Mouse (Mus musculus): Measurements from ENCODE around the gene Dynlt1f. TPM values are rescaled to one million over a fixed set of nuclear protein-coding genes. Genes with fewer than 3 reads are reported as not detected.
"Not testable (repeated sequence)": the region's sequence is repeated elsewhere in the genome, so short reads cannot be mapped to it uniquely, and the experiment has no call there.

Dynlt1f gene
- polyA plus RNA-seq, 1 experiment from 2014 or later, result 296 TPM

DNA sequence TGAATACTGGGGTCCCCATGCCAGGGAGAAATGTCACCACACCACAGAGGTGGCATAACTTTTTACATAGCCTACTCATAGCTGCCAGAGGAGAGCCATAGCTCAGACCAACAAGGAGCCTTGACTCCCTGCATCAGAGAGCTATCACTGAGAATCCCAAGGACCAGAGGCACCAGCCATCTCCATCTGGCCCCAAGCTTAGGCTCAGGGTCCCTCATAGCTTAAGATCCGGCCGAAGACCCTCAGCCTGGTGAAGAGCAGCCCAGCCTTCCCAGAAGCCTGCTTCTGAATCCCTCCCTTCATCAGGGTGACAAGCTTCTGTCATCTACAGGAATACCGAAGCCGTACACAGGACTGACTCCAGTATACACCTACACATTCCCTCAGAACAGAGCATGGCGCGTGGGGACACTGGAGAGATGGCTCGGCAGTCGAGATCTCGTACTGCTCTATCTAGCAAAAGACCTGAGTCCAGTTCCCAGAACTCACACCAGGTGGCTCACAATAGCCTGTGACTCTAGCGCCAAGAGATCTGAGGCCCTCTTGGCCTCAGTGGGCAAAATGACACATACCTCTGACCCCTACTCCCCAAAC is 15.6 kb downstream of the Dynlt1f start:
- H3K27me3 ChIP-seq (ENCODE audit: control insufficient read depth, insufficient read depth, low read length); H3K9ac ChIP-seq (ENCODE audit: low read length); H3K4me1 ChIP-seq (replicated peaks; ENCODE audit: control insufficient read depth, insufficient read depth, low read length); H3K9me3 ChIP-seq (ENCODE audit: control insufficient read depth, low read length); H3K27ac ChIP-seq (ENCODE audit: low read depth, low read length); H3K36me3 ChIP-seq (ENCODE audit: control insufficient read depth, insufficient read depth, low read length); H3K4me3 ChIP-seq (ENCODE audit: low read depth, low read length); DNase-seq (ENCODE audit: low spot score); ATAC-seq (replicated peaks; ENCODE audit: low FRiP score); H3K4me2 ChIP-seq (ENCODE audit: low read depth, low read length, severe bottlenecking): not testable (repeated sequence)
- 87% methylated on average over 10 of the region's 10 CpGs for WGBS

DNA sequence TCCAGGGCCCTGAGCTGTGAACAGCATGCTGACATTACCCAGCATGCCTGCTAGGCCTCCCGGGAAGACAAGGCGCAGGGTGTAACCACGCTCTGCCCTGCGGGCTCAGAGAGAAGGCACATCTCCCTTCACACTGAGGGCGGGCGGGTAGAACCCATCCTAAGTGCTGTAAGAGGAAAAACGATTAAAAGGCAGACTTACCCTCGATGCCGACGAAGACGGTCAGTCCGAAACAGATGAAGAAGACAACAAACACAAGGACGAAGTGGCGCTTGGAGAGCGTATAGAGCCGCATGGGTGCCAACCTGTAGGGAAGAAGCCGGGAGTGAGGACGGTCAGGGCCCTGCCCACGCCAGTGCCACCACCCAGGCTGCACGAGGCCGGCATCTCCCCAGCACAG is 16.2 kb downstream of the Dynlt1f start:
- H3K4me2 ChIP-seq (ENCODE audit: low read depth, low read length, severe bottlenecking); ATAC-seq (replicated peaks; ENCODE audit: low FRiP score): not testable (repeated sequence)

GRCm38 (mm10) chr17:6638444-6638843 is 17.3 kb downstream of the Dynlt1f start:
- not testable (repeated sequence) for H3K4me3 ChIP-seq (ENCODE audit: low read depth, low read length); H3K27ac ChIP-seq (ENCODE audit: low read depth, low read length); H3K9ac ChIP-seq (ENCODE audit: low read length); H3K4me2 ChIP-seq (ENCODE audit: low read depth, low read length, severe bottlenecking); H3K36me3 ChIP-seq (ENCODE audit: control insufficient read depth, insufficient read depth, low read length); ATAC-seq (replicated peaks; ENCODE audit: low FRiP score); H3K9me3 ChIP-seq (ENCODE audit: control insufficient read depth, low read length); DNase-seq (ENCODE audit: low spot score); H3K4me1 ChIP-seq (replicated peaks; ENCODE audit: control insufficient read depth, insufficient read depth, low read length); H3K27me3 ChIP-seq (ENCODE audit: control insufficient read depth, insufficient read depth, low read length)
- 85% methylated on average over 8 of the region's 8 CpGs for WGBS

More for the DNA sequence above, 16.2 kb downstream of the Dynlt1f start:
- not testable (repeated sequence) for H3K4me3 ChIP-seq (ENCODE audit: low read depth, low read length); H3K4me1 ChIP-seq (replicated peaks; ENCODE audit: control insufficient read depth, insufficient read depth, low read length); H3K27ac ChIP-seq (ENCODE audit: low read depth, low read length); H3K36me3 ChIP-seq (ENCODE audit: control insufficient read depth, insufficient read depth, low read length); H3K27me3 ChIP-seq (ENCODE audit: control insufficient read depth, insufficient read depth, low read length); H3K9ac ChIP-seq (ENCODE audit: low read length); DNase-seq (ENCODE audit: low spot score); H3K9me3 ChIP-seq (ENCODE audit: control insufficient read depth, low read length)
- WGBS, result 89% methylated on average over 15 of the region's 21 CpGs

DNA sequence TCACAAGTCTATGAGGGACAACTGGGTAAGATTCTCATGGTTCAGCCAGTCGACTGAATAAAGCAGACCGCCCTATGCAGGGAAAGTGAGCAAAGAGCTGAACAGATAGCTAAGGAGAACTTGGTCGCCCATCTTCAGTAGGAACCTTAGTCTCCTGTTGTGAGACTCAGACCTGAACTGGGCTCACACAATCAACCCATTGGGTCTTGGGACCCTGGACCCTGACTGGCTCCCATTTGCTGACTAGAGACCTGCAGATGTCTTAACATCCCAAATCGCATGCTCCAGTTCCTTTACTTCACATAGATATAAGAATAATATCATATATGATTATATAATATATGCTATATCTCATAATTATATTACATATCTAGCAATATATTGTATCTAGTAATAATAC is 18.3 kb downstream of the Dynlt1f start:
- H3K4me1 ChIP-seq (replicated peaks; ENCODE audit: control insufficient read depth, insufficient read depth, low read length); DNase-seq (ENCODE audit: low spot score); ATAC-seq (replicated peaks; ENCODE audit: low FRiP score); H3K4me3 ChIP-seq (ENCODE audit: low read depth, low read length); H3K36me3 ChIP-seq (ENCODE audit: control insufficient read depth, insufficient read depth, low read length); H3K27ac ChIP-seq (ENCODE audit: low read depth, low read length); H3K27me3 ChIP-seq (ENCODE audit: control insufficient read depth, insufficient read depth, low read length); H3K9ac ChIP-seq (ENCODE audit: low read length); H3K9me3 ChIP-seq (ENCODE audit: control insufficient read depth, low read length); H3K4me2 ChIP-seq (ENCODE audit: low read depth, low read length, severe bottlenecking): not testable (repeated sequence)
- WGBS, result 99% methylated on average over 4 of the region's 4 CpGs

DNA sequence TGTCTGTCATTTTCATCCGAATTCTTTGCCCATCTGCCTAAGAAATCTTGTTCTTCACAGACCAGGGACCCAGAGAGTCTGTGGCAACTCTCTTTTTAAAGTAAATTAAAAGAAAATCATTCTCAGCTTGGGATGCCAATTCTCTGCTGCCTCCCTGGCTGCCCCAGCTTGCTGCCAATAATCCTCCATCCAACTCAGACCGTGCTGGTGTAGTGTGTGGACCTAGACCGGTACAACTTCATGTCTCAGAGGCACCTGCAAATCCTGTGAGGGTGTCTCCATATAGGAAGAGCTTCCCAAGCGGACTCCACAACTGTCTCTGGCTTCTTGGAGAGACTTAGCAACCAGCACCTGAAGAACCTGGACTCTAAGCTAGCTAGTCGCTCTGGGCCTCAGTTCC is 18.8 kb downstream of the Dynlt1f start:
- H3K36me3 ChIP-seq (ENCODE audit: control insufficient read depth, insufficient read depth, low read length), result no peaks in the 10 kb centered on the region
- H3K4me3 ChIP-seq (ENCODE audit: low read depth, low read length), result no peak overlapping the region
- H3K27me3 ChIP-seq (ENCODE audit: control insufficient read depth, insufficient read depth, low read length), result no peaks in the 10 kb centered on the region
- DNase-seq (ENCODE audit: low spot score) (no peak), ATAC-seq (replicated peaks; ENCODE audit: low FRiP score) (no peak)
- 90% methylated on average over 5 of the region's 5 CpGs for WGBS
- H3K9ac ChIP-seq (ENCODE audit: low read length), result no peak overlapping the region
- no peak overlapping the region for H3K27ac ChIP-seq (ENCODE audit: low read depth, low read length)
- no peaks in the 10 kb centered on the region for H3K9me3 ChIP-seq (ENCODE audit: control insufficient read depth, low read length)
- H3K4me2 ChIP-seq (ENCODE audit: low read depth, low read length, severe bottlenecking), result no peak overlapping the region
- no peaks in the 10 kb centered on the region for H3K4me1 ChIP-seq (replicated peaks; ENCODE audit: control insufficient read depth, insufficient read depth, low read length)

DNA sequence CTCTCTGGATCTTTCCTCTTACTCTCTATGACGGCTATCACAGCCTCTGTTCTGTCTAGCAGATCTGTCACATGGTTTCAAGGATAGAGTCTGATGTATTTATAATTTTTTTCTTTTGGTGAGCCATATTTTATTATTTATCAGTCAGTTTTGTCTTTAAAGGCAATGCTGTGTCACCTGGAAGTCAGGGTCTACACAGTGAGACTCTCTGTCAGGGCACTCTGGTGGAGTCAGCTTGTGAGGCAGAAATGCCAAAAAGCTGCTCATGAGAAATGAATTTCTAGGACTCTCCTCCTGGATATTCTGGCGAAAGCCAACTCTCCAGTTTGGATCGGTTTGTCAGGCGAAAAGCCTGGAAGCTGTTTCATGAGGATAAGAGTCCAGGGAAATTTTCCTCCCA is 19.9 kb downstream of the Dynlt1f start:
- not testable (repeated sequence) for H3K4me2 ChIP-seq (ENCODE audit: low read depth, low read length, severe bottlenecking); H3K9me3 ChIP-seq (ENCODE audit: control insufficient read depth, low read length); H3K9ac ChIP-seq (ENCODE audit: low read length); H3K27me3 ChIP-seq (ENCODE audit: control insufficient read depth, insufficient read depth, low read length); H3K4me3 ChIP-seq (ENCODE audit: low read depth, low read length); ATAC-seq (replicated peaks; ENCODE audit: low FRiP score); H3K27ac ChIP-seq (ENCODE audit: low read depth, low read length); DNase-seq (ENCODE audit: low spot score); H3K36me3 ChIP-seq (ENCODE audit: control insufficient read depth, insufficient read depth, low read length); H3K4me1 ChIP-seq (replicated peaks; ENCODE audit: control insufficient read depth, insufficient read depth, low read length)
- 80% methylated on average over 1 of the region's 4 CpGs for WGBS

DNA sequence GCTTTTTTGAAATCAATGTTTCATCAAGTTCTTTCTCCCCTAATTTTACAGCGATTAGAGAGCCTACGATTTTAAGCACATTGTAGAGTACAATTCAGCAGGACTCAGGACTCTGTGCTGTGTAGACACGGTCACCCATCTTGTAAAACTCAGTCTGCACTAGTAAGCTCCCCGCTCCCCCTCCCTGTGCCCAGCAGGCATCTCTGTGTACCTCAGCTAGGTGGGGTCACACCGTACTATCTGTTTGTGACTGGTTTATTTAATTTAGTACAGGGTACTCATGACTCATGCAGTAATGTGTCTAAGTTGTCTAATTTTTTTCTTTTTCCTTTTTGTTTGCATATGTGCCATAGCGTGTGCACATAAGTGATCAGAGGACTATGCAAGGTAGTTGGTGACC is 22.9 kb downstream of the Dynlt1f start:
- not testable (repeated sequence) for H3K4me2 ChIP-seq (ENCODE audit: low read depth, low read length, severe bottlenecking); H3K4me1 ChIP-seq (replicated peaks; ENCODE audit: control insufficient read depth, insufficient read depth, low read length); H3K9ac ChIP-seq (ENCODE audit: low read length); H3K4me3 ChIP-seq (ENCODE audit: low read depth, low read length); DNase-seq (ENCODE audit: low spot score); H3K27me3 ChIP-seq (ENCODE audit: control insufficient read depth, insufficient read depth, low read length); H3K36me3 ChIP-seq (ENCODE audit: control insufficient read depth, insufficient read depth, low read length); ATAC-seq (replicated peaks; ENCODE audit: low FRiP score); H3K9me3 ChIP-seq (ENCODE audit: control insufficient read depth, low read length); H3K27ac ChIP-seq (ENCODE audit: low read depth, low read length)
- 82% methylated on average over 6 of the region's 6 CpGs for WGBS

DNA sequence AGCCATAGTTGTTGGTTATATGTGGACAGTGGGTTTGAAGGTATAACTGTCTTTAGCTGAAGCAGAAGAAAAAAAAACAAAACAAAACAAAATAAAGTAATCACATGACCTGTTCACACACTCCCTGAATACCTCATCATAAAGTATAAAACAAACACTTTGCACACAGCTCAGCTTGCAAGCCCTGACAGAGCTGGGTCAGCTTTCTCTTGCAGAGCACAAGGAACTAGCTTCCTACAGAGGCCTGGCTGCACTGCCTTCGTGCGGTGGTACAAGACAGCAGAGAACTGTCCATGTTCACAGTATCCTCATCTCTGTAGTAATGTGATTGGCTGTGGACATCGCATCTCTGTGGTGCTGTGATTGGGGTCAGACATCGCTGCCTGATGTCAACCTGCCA is 25.3 kb downstream of the Dynlt1f start:
- H3K4me1 ChIP-seq (replicated peaks; ENCODE audit: control insufficient read depth, insufficient read depth, low read length); ATAC-seq (replicated peaks; ENCODE audit: low FRiP score); H3K27ac ChIP-seq (ENCODE audit: low read depth, low read length); H3K9ac ChIP-seq (ENCODE audit: low read length); H3K4me2 ChIP-seq (ENCODE audit: low read depth, low read length, severe bottlenecking); H3K36me3 ChIP-seq (ENCODE audit: control insufficient read depth, insufficient read depth, low read length); DNase-seq (ENCODE audit: low spot score); H3K9me3 ChIP-seq (ENCODE audit: control insufficient read depth, low read length); H3K27me3 ChIP-seq (ENCODE audit: control insufficient read depth, insufficient read depth, low read length); H3K4me3 ChIP-seq (ENCODE audit: low read depth, low read length): not testable (repeated sequence)
- WGBS, result 97% methylated on average over 4 of the region's 4 CpGs

- H3K4me2 ChIP-seq (ENCODE audit: low read depth, low read length, severe bottlenecking); H3K9me3 ChIP-seq (ENCODE audit: control insufficient read depth, low read length); H3K9ac ChIP-seq (ENCODE audit: low read length); H3K27me3 ChIP-seq (ENCODE audit: control insufficient read depth, insufficient read depth, low read length); DNase-seq (ENCODE audit: low spot score); H3K27ac ChIP-seq (ENCODE audit: low read depth, low read length); H3K4me3 ChIP-seq (ENCODE audit: low read depth, low read length); H3K36me3 ChIP-seq (ENCODE audit: control insufficient read depth, insufficient read depth, low read length); ATAC-seq (replicated peaks; ENCODE audit: low FRiP score); H3K4me1 ChIP-seq (replicated peaks; ENCODE audit: control insufficient read depth, insufficient read depth, low read length): not testable (repeated sequence)
- 50% methylated on average over 1 of the region's 6 CpGs for WGBS
These were observed 30.7 kb downstream of the Dynlt1f start for GRCm38 (mm10) chr17:6624926-6625558.

Measured in forebrain, embryonic 11.5 days (tissue).